Mouse (Mus musculus) forebrain, embryonic 14.5 days (tissue): Measurements from ENCODE around the gene Pigp. TPM values are rescaled to one million over a fixed set of nuclear protein-coding genes. Genes with fewer than 3 reads are reported as not detected.
"Not testable (repeated sequence)": the region's sequence is repeated elsewhere in the genome, so short reads cannot be mapped to it uniquely, and the experiment has no call there.

Experiments
- ATAC-seq: fragments of 200-750 bp; cut with Nextera tagmentation; 2 replicates; pipeline ENCODE4 v1.8.0; 2017; ENCODE audit warnings: mild to moderate bottlenecking, moderate library complexity
- DNase-seq: peaks from one replicate; pipeline ENCODE4 v3.0.0-alpha.2; 2015; ENCODE audit warnings: low spot score
- H3K27ac ChIP-seq: fragments of 300-500 bp; sonication (generic); 2 replicates; pipeline ENCODE4 v1.5.1; 2014; ENCODE audit warnings: low read depth, mild to moderate bottlenecking, control low read depth, low read length, moderate library complexity
- H3K27me3 ChIP-seq: fragments of 300-500 bp; sonication (generic); replicated peaks from 2 replicates; pipeline ENCODE4 v1.6.1; 2014; ENCODE audit warnings: low read length, control low read depth, mixed read lengths; ENCODE audit not compliant: control insufficient read depth, insufficient read depth
- H3K36me3 ChIP-seq: fragments of 300-500 bp; sonication (generic); 2 replicates; pipeline ENCODE4 v1.6.1; 2014; ENCODE audit warnings: low read length, control low read depth; ENCODE audit not compliant: control insufficient read depth, insufficient read depth
- H3K4me1 ChIP-seq: fragments of 300-500 bp; sonication (generic); 2 replicates; pipeline ENCODE4 v1.6.1; 2014; ENCODE audit warnings: antibody characterized with exemption, low read length, control low read depth; ENCODE audit not compliant: control insufficient read depth, insufficient read depth
- H3K4me2 ChIP-seq: fragments of 300-500 bp; sonication (generic); 2 replicates; pipeline ENCODE4 v1.6.1; 2014; ENCODE audit warnings: mild to moderate bottlenecking, control low read depth, low read length
- H3K4me3 ChIP-seq: fragments of 300-500 bp; sonication (generic); 2 replicates; pipeline ENCODE4 v1.5.1; 2014; ENCODE audit warnings: low read depth, low read length, control low read depth
- H3K9ac ChIP-seq: fragments of 300-500 bp; sonication (generic); 2 replicates; pipeline ENCODE4 v1.6.1; 2014; ENCODE audit warnings: mild to moderate bottlenecking, low read length, control low read depth, moderate library complexity
- H3K9me3 ChIP-seq: fragments of 300-500 bp; sonication (generic); replicated peaks from 2 replicates; pipeline ENCODE4 v1.6.1; 2016; ENCODE audit warnings: low read length, control low read depth, mixed read lengths; ENCODE audit not compliant: control insufficient read depth
- WGBS: fragments of 180-500 bp; shearing (Covaris S2); extraction: QIAGEN DNeasy Blood & Tissue Kit; methylation state at CpG from one replicate; pipeline ENCODE4 v1.1.7; 2014; 5-methylcytosine and 5-hydroxymethylcytosine counted together
- polyA plus RNA-seq: library from polyadenylated mRNA; unstranded; fragments of >200 nt; fragmentation: Nextera tagmentation; extraction: Ambion mirVana; gene quantifications from 2 replicates; pipeline ENCODE4 v1.2.1, GENCODE M21; 2014

The Pigp gene
- polyA plus RNA-seq, 1 experiment from 2014 or later = 133 TPM

DNA sequence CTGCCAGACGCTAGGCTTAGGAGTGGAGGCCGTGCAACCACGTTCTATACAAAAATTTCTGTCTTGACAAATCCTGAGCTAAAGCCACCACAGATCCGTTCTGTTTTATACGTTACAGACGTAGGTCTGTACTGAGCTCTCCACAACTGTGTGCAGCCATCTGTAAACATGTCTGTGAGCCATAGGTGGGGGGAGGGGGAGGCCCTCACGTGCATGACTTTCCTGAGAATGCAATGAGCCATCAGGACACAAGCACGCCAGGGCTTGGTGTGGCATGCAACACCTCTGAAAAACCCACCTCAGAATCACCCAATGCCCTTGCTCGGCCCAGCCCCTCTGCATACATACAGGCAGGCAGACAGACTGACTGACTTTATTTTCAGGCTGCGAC lies 21.4 kb downstream of the Pigp start:
- DNase-seq (no peak), ATAC-seq (no peak)
- WGBS = 69% methylated on average over 10 of the region's 10 CpGs
- Histone ChIP-seq H3K4me3 (no peak overlapping the region), H3K4me2 (no peak overlapping the region), H3K9me3 (no peaks in the 10 kb centered on the region), H3K36me3 (no peaks in the 10 kb centered on the region), H3K27me3 (no peaks in the 10 kb centered on the region), H3K27ac (no peak overlapping the region), H3K4me1 (0 out of 2 replicates have a peak, but pooled peaks cover 4% of the 10 kb centered on the region), H3K9ac (no peak overlapping the region)

DNA sequence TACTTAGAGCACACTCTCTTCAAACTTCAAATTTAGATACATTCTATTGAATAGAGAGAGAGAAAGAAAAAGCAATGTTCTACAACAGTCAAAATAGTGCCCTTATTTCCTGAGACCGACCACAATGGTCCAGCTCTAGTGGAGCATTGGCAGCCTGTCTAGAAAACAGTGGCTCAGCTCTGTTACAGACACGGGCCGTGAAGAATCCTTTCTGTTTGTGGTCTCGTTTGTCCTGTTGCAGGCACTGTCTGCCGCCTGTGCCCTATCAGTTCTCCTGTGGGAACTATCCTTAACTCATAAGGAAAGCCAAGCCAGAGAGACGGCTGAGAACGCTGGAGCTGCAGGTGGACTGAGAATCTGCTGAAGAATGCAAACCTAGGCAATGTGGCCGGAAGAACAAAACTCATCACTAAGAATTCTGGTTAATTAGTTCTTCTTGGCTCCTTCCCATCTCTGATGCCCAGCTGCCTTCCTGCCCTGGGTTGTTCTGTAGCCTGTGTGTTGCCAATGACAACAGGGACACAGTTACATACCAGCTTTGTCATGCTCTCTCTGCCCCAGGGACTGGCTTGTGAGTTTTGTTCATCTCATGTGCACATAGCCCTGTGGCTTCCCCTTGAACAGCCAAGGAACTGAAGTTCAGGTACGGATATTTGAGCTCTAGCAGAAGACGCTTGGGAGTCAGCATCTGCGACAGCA lies 21.9 kb downstream of the Pigp start:
- Histone ChIP-seq H3K4me3 (no peak overlapping the region), H3K9ac (no peak overlapping the region), H3K36me3 (no peaks in the 10 kb centered on the region), H3K27me3 (no peaks in the 10 kb centered on the region), H3K27ac (no peak overlapping the region), H3K4me1 (0 out of 2 replicates have a peak, but pooled peaks cover 4% of the 10 kb centered on the region), H3K9me3 (no peaks in the 10 kb centered on the region), H3K4me2 (no peak overlapping the region)
- ATAC-seq (no peak), DNase-seq (peak; percentile 35)
- 61% methylated on average over 11 of the region's 11 CpGs for WGBS

DNA sequence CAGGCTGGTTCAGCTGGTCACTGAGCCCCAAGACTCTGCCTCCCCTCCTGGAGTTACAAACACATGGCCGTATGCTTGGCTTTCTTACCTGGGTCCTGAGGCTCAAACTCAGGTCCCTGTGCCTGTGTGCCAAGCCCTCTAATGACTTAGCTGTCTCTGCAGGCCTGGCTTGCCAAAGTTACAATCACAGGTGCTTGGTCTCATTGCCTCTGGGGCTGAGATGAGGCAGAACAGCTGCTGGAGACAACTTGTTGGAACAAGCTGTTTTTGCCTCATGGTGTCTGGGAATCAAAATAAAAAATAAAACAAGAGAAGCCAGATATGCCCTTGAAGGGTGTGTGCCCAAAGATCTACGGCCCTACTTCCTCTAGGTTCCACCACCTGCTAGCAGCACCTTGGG lies 22.9 kb downstream of the Pigp start:
- whole genome bisulfite sequencing = 94% methylated on average over 2 of the region's 2 CpGs
- Histone ChIP-seq H3K4me3 (no peak overlapping the region), H3K4me1 (0 out of 2 replicates have a peak, but pooled peaks cover 4% of the 10 kb centered on the region), H3K36me3 (no peaks in the 10 kb centered on the region), H3K27me3 (no peaks in the 10 kb centered on the region), H3K27ac (no peak overlapping the region), H3K4me2 (no peak overlapping the region), H3K9ac (no peak overlapping the region), H3K9me3 (no peaks in the 10 kb centered on the region)
- DNase-seq = no peak
- ATAC-seq = no peak

DNA sequence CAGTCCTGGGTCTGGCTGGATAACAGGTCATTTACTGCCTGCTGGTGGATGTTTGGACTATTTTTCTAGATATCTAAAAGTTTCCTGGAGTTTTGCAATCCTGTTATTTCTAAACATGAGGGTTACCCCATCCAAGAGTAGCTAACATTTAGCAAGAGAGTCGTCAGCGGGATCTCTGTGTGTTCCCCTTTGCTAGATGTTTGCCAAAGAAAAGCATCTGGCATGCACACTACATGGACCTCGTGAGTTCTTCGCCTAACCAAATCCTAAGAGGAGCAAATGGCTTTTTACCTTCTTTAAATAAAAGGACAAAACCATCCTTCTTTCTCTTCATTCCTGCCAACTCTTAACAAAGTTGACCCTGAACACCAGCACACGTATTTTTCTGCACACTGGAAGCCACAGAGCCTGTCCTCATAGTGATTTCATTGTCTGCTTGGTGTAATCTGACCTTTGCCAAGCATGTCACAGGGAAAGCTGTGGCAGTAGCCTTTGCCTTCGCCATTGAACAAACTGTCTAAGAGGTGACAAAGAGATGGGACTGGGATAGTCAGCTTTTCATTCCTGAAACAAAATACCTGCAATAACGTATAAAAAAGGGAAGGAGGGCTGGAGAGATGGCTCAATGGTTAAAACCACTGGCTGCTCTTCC lies 24.4 kb downstream of the Pigp start:
- no peak for DNase-seq
- Histone ChIP-seq H3K27me3 (no peaks in the 10 kb centered on the region), H3K9me3 (no peaks in the 10 kb centered on the region), H3K27ac (no peak overlapping the region), H3K4me3 (no peak overlapping the region), H3K36me3 (no peaks in the 10 kb centered on the region), H3K4me2 (no peak overlapping the region), H3K9ac (no peak overlapping the region), H3K4me1 (0 out of 2 replicates have a peak, but pooled peaks cover 4% of the 10 kb centered on the region)
- 81% methylated on average over 7 of the region's 7 CpGs for WGBS
- ATAC-seq = no peak

DNA sequence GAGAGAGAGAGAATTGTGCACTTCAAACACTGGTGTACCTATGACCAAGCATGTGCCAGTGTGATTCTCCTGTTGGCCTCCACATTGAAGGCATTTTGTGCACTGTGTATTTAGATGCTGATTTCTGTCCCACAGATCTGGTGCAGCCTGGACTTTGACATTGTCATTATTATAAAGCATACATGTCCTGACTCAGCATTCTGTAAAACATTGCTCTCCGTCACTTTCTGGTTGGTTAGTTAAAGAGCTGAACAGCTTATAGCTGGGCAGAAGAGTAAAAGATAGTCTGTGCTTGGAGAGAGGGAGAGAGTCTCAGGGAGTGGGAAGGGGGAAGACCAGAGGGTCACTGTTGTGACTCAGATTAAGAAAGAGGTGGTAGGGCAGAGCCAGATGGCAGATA lies 25.9 kb downstream of the Pigp start:
- no peaks in the 10 kb centered on the region for H3K9me3 ChIP-seq
- no peak for ATAC-seq
- no peaks in the 10 kb centered on the region for H3K36me3 ChIP-seq
- no peak overlapping the region for H3K4me2 ChIP-seq
- H3K9ac ChIP-seq = no peak overlapping the region
- H3K27ac ChIP-seq = no peak overlapping the region
- WGBS = 96% methylated on average over 1 of the region's 1 CpGs
- H3K27me3 ChIP-seq = no peaks in the 10 kb centered on the region
- H3K4me1 ChIP-seq = 0 out of 2 replicates have a peak, but pooled peaks cover 4% of the 10 kb centered on the region
- DNase-seq = no peak
- no peak overlapping the region for H3K4me3 ChIP-seq

DNA sequence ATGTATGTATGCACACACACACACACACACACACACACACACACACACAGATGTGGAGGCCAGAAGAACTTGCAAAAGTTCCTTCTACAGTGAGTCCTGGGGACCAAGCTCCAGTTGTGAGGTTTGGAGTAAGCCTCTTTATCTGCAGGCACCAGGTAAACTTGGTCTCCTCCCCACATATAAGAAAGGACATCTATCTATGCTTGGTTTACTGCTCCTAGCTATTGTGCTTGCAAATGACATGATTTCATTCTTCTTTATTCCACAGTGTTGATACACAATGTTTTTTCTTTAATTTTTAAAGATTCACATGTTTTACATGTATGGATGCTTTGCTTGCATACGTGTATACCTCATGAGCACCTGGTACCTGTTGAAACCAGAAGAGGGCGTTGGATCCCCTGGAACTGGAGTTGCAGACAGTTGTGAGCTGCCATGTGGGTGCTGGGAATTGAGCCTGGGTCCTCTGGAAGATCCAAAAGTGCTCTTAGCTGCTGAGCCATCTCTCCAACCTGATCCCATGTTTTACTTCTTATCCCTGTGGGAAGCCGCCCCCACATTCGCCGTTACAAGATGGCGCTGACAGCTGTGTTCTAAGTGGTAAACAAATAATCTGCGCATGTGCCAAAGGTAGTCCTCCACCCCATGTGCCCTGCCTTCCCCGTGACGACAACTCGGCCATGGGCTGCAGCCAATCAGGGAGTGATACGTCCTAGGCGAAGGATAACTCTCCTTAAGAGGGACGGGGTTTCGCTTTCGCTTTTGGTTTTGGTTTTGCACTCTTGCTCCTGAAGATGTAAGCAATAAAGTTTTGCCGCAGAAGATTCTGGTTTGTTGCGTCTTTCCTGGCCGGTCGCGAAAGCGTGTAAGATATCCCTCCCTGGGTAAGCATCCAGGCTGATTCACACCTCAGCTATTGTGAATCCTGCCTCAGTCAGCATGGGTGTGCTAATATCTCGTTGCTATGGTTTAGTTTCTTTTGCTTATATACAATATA lies 32.2 kb downstream of the Pigp start:
- not testable (repeated sequence) for H3K27ac ChIP-seq, H3K4me1 ChIP-seq, H3K27me3 ChIP-seq, H3K36me3 ChIP-seq, H3K9ac ChIP-seq, H3K4me2 ChIP-seq, H3K9me3 ChIP-seq, ATAC-seq, H3K4me3 ChIP-seq, DNase-seq
- 92% methylated on average over 18 of the region's 22 CpGs for WGBS

DNA sequence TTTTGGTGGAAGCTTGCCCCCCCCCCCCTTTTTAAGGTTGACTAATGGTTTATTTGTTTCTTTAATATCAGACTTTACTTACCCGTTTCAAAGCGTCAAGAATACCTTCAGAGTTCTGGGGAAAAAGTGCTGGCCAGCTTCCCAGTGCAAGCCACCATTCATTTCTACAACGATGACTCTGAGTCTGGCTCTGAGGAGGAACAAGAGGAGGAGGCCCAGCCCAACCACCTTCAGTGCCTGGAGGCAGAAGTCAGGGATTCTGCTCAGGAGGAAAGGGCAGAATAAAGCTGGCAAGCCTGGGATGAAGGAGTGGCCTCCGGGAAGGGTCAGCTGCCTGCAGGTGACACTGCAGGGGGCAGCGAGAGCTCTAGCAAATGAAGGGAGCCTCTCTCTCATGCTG lies 36.0 kb downstream of the Pigp start:
- ATAC-seq = no peak
- Histone ChIP-seq H3K27me3 (no peaks in the 10 kb centered on the region), H3K36me3 (no peaks in the 10 kb centered on the region), H3K9ac (no peak overlapping the region), H3K27ac (no peak overlapping the region), H3K4me3 (no peak overlapping the region), H3K9me3 (no peaks in the 10 kb centered on the region), H3K4me2 (no peak overlapping the region), H3K4me1 (no peaks in the 10 kb centered on the region)
- 30% methylated on average over 5 of the region's 5 CpGs for WGBS
- DNase-seq = no peak

DNA sequence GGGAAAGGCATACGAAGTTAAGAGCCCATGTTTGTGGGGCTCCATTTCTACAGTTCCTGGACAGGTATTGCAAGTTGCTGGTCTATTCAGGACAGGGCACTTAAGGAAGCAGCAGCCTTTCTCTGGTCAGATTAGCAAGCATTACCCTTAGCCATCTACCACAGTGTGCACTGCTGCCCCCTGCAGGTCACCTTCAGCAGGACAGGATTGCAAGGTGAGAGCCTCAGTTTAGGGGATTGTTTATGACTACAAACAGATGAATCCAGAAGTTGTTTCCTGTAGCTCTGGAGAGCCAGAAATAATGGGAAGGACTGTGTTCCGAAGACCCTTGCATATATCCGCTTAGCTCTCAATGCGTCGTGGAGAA lies 39.8 kb downstream of the Pigp start:
- H3K4me1 ChIP-seq = peaks cover 21% of the 10 kb centered on the region
- 56% methylated on average over 5 of the region's 5 CpGs for WGBS
- H3K4me3 ChIP-seq = no peak overlapping the region
- no peak for ATAC-seq
- no peaks in the 10 kb centered on the region for H3K36me3 ChIP-seq
- peaks cover 14% of the 10 kb centered on the region for H3K27me3 ChIP-seq
- no peak overlapping the region for H3K4me2 ChIP-seq
- no peaks in the 10 kb centered on the region for H3K9me3 ChIP-seq
- H3K27ac ChIP-seq = no peak overlapping the region
- H3K9ac ChIP-seq = no peak overlapping the region
- peak; percentile 11 for DNase-seq
